Mouse (Mus musculus): ENCODE results near the gene Igsf3.

Igsf3 gene

GRCm38 (mm10) chr3:101507766-101508165 lies 130.9 kb downstream of the Igsf3 start:
- no peak for DNase-seq

GRCm38 (mm10) chr3:101509707-101510544 lies 133.0 kb downstream of the Igsf3 start:
- DNase-seq: no peak

- no peak for DNase-seq
Measured at GRCm38 (mm10) chr3:101510632-101511031, 133.7 kb downstream of the Igsf3 start.
